Mouse (Mus musculus) yolk sac, embryonic 10.5 days (tissue): Measurements from ENCODE around the gene Bcl11a.

ENCODE experiments used
- DNase-seq: peaks from one replicate; pipeline ENCODE4 v3.0.0-alpha.2; 2017; ENCODE audit warnings: low spot score

Gene Bcl11a

DNA sequence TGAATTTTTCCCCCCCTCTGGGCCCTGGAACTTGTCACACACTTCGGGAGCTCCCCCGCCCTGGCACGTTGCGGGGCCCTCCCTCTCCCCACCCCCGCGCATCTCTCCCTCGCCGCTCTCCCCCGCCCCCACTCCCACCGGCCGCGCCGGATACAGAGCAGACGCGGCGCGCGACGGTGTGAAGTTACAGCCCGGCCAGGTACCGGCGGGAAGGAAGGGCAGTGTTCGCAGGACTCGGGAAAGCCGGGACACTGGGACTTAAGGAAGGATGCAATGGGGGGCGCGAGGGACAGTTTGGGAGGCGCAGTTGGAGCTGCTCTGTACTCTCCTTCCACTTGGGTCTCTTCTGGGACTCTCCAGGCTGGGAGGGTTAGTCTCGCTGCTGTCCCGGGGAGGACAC lies 2.7 kb downstream of the Bcl11a start:
- peak; percentile 38 for DNase-seq

DNA sequence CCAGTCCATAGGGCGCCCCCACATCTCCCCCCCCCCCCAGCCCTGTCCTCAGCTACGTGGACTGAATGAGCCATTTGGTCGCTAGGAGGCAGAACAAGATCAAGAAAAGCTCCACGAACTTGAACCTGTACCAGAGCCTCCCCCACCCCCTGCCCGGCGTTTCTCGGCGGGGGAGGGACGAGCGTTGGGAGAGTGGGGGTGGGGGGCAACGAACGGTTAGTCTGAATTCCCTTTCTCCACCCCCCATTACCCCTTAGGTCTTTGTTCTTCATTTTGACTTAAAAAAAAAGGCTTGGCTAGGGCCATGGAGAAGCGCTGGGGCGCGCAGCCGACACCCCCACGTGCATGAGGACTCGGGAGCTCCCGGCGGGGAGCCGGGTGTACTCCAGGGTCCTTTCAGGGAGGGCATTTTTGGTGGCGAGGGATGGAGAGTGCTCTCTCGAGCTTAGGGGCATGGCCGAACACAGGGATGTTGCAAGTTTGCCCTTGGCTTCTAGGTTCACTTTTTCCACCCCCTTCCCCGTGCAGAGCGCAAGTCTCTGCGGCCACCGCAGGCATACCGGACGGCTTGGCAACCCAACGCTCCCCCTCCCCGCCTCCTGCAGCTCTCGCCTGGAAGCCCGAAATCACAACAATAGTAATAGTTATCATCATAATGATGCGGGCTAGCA lies 3.3 kb downstream of the Bcl11a start:
- DNase-seq, result peak; percentile 58

DNA sequence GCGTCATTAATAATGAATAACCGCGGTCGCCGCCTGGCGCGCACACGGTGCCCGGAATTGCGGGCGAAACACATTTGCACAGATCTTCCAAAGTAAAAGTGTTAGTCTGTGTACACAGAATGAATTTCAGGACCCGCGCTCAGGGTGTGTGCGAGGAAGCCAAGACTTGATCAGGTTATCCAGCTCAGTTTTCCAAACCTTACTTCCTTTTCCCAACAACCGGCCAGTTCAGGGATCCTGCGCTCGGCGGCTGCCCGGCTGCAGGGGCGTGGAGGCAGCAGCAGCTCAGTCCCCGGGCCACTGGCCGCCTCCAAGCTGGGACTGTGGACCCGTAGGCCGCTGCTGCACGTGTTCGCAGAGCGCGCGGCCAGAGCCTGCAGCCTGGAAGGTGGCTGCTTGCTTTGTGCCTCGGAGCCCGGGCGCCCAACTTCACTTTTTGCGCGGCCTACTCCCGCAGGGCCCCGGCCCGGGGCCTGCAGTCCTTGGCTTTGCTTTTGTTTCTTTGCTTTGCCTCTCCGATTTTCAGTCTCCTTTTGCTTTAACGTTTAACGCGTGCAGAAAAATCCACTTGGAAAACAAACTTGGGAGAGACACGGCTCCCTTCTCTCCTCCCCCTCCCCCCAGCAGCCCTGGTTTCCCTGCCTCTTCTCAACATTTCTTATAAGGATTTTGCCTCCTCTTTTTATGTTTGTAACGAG lies 4.0 kb downstream of the Bcl11a start:
- peak; percentile 62 for DNase-seq

DNA sequence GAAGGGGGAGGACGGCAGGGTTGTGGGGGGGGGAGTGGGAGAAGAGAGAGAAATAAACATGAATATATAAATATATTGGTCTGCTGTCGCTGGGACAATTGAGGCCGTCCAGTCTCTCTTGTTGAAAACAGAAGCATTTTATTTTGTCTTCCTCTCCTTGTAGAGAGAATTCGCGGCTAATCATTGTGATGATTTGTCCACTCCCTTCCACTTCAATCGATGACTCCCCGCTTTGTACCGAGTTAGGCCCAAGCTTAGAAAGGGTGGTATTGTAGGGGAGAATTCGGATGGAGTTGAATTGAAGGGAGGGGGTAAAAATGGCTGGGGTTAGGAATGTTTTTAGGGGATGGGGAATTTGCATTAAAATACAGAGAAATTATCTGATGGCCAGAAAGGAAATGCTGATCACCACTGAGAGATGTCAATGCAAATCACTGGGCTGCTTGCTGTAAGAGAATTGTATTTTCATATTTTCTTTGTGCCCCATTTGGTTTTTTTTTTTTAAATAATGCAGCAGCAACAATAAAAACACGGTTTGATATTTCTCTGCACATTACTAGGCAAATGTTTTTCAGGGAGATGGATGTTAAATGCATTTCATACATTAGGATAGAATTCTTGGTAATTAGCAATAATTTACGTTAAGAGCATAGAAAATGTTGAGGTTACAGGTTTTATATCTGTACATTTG lies 4.7 kb downstream of the Bcl11a start:
- no peak for DNase-seq

DNA sequence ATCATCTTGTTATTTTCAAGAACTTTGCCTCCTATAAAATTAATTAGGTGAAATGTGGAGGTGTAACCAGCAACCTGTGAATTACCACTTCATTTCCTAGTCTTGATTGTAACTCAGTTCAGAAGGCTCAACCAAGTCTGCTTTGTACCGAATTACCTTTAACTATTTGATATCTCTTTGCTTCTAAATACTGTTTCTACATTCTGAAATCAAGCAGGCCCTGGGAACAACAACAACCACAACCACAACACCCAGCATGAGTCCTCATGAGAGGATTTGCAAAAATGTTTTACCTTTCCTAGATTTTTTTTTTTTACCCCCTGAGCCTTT lies 5.2 kb downstream of the Bcl11a start:
- no peak for DNase-seq

DNA sequence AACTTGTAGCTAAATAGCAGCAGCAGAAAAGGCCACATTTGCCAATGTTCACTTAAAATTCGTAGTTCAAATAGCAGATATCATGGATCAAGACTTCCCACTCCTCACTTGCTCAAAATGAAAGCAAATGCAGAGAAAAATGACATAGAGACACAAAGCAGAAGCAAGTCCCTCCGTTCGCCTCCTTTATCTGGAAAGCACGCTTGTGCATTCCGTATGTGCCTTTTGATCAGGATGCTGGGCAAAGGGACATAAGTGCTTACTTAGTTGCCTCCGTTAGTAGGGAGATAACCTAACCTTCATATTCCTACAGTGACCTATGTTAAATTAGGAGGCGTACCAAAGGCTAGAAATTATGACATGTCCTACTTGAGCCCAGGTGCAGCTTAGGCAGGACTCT lies 5.6 kb downstream of the Bcl11a start:
- no peak for DNase-seq

DNA sequence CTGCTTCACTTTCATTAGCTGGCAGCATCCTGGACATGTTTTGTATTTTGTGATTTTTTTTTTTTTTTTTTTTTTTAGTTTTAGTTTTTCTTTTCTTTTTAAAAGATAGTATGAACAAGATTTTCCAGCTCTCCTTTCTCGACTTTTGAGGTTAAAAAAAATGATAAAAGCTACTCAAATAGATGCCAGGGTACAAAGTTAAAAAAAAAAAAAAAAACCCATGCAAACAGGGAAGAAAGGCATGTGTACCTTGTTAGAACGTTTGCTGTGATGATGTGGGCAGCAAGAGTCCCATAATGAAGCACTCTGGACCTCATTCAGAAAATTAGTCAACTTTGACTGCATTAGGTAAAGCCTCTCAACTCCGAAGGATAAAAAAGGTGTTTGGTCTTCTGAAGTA lies 6.2 kb downstream of the Bcl11a start:
- DNase-seq, result no peak

DNA sequence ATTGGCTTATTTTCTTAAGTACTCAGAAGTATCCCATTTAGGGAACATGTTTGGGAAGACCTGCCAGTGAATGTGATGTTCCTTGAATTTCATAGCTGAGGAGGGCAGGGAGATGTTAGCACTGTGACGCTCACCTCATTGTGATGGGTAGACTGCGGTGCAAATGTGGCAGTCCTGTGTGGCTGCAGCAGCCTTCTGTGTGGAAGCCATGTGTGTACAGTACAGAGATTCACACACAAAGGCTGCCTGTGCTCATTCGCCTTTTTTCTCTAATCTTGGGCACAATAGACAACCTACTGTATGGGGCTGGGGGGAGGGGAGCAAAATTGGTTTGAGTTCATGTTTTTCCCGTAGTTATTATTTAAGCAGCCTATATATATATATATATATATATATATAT lies 6.7 kb downstream of the Bcl11a start:
- DNase-seq, result no peak

DNA sequence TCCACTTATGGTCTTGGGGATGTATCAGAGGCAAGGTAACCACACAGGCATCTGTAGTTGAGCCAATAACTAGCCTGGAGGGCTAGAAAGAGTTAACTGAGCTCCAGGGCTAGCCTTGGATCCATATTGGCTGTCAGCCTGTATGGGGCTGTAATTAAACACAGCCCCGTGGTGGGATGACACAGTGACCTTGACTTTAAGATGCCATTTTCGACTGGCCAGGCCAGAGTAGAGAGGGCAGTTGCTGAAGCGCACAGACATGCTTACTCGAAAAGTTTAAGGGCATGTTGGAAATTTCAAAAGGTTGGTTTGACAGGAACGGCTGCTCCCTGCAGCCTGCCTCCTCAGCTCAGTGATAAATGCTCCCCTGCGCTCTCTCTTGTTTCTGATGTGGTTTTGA lies 8.1 kb downstream of the Bcl11a start:
- DNase-seq, result no peak

DNA sequence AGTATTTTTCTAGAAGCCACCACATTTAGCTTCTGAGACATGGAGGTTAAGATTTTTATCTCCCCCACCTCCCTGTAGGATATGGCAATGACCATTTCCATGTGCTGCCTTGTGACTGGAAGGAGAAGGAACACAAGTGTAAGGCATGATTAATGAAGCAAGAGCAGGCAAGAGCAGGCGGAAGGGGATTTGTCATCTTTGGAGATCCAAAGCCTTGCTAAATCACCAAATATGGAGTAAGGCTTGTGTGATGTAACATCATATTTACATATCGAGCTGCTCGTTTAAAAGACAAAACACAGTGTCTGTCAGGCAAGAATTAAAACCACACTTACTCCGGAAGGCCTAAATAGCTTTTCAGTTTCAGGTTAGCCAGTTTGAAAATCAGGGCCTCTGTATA lies 9.2 kb downstream of the Bcl11a start:
- no peak for DNase-seq

DNA sequence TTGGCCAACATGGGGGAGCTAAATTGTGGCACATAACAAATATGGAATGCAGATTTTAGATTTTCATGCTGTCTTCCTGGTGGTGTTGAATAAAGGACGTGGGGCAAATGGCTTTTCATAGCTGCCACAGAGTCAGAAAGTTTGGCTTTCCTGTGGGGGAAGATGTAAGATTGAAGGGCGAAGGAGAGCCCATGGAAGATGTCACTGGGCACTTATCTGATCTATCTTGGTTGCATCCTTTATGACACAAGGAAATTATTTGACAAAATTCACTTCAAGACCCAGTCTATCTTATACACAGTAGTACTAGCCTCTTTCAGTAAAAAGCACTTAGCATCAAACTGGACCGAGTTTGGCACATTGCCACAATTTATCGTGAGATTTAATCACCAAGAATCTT lies 12.6 kb downstream of the Bcl11a start:
- no peak for DNase-seq

DNA sequence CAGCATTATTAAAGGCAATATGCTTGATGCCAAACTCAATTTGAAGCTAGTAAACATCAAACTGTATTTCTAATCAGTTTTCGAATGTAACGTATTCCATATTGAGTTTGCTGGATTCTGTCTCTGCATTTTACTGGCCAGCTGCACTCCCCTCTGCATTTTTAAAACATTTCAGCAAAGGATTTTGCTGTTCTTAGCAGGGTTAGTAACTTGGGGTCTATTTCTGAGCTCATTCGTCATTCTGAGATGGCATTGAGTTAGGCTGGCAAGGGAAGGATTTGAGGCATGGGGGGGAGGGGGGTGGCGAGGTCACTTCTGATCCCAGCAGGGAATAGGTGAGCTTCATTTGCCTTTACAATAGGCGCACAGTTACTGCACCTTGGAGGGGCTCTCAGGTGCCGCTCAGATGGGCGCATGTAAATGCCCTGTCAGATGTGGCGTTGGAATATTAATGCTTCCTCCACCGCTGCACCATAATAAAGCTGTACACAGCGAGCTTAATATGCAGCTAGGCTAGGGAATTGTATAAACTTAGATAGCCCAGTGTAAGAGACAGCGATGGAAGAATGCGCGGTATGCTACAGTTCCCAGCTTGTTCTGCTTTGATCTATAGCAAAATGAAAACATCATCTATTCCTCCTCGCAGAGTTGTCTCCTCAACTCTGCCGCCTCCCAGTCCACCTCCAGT lies 13.7 kb downstream of the Bcl11a start:
- DNase-seq, result no peak

DNA sequence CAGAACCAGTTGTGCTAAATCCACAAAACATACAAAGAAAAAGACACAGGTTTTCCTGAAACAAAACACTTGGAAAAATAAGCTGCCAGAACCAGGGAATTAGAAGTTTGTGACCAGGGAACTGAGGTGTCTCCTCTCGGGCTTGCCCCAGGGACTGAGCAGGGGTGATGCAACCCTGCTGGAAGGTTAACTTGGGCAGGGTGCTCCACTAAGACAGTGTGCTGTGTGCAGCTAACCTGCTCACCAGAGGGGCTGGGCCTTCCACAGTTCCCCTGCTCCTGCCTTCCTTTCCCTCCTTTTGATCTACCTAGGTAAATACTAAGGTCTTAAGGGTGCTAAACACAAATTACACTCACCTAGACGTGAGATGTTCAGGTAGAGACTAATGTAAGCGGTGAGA lies 14.8 kb downstream of the Bcl11a start:
- DNase-seq, result no peak

DNA sequence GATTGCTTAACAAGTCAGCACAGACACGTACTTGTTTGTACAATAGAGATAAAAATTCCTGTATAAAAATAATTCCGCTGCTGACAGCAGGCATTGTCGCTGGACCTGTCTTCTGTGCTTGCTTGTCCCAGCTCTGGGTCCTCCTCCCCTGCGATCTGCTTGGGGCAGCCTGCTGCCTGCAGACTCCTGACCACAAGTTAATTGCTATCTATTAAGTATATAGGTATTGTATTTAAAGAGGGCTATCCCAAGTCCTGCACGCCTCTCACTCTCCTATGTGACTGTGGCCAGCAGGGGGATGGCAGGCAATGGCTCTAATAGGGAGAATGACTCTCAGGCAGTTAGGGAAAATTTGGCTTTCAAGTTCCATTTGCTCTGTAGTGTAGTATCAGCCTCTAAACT lies 16.2 kb downstream of the Bcl11a start:
- no peak for DNase-seq

DNA sequence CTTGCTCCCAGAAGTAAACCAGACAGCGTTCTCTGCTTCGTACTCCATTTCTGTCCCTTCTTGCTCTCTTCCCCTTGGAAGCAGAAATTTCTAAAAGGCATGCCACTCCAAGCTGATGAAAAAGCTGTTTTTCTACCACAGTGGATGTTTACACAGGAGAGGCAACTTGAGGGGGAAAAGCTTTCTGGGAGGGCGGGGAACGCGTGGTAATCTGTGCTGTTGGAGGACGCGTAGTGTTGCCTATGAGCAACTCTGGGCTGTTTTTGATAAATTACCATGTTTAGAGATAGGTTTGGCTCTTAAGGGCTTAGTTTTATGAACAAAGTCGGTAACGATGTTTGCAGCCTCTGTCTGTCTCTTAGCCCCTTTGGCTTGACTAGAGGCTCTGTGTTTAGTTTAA lies 17.4 kb downstream of the Bcl11a start:
- no peak for DNase-seq

DNA sequence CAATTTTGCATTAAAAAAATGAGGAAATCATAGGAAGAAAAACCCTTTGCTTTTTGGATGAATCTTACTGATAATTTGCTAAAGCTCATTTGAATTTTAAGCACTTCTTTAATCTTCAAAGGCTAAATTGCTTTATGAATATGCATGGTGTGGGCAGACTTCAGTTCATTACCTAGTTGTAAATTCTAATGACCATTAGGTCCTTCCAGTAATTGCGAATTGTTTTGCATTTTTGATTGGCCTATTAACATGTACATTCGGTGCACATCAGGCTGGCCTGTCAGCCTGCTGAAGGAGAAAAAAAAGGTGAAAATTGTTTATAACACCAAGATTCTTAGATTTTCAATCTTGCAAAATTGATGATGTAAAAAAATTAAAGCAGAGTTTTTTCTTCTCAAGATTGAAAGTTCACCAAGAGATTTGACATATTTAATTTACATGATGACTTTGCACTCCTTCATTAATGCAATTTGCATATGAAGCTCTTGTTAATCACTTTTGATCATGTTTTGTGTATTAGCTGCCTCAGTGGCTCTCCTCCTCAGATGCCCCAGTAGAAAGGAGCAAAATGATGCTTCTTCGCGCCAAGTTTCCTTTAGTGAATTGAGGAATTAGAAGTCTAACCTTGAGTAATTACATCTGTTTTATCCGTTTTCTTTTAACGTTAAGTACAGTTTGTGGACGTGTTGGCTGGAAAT lies 17.9 kb downstream of the Bcl11a start:
- no peak for DNase-seq

DNA sequence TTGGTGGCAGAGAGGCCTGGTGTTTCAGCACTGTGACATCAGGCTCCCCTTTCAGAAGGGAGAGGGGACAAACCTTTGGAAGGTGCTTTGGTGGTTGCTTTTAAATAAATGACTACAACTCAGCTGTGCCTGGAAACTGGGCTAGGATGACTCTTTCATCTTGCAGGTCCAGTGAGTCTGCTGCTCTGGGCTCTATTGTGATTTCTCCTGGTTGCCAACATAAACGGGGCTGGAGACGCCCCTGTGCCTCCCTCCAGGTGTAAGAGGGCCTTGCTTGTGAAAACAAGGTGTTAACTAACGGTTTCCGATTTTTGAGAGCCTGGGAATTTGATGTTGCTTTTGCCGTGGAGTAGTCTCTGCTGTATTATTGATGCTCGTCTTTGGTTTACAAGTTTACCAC lies 18.6 kb downstream of the Bcl11a start:
- DNase-seq, result no peak

DNA sequence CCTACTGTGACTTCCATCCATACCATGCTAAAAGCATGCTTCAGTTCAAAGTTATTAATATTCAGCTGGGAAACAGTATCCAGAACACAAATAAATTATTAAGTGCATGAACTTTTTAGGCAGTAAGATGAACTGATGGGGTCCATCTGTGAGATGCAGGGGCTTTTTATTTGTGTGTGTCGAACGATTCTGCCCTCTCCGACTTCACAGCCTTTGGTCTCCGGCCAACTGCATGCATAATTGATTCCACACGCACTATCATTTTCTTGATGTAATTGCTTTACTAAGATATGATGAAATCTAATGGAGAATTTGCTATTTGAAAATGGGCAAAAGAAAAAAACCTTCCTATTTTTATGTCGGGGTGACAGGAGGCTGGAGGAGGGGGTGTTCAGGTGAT lies 19.2 kb downstream of the Bcl11a start:
- no peak for DNase-seq

DNA sequence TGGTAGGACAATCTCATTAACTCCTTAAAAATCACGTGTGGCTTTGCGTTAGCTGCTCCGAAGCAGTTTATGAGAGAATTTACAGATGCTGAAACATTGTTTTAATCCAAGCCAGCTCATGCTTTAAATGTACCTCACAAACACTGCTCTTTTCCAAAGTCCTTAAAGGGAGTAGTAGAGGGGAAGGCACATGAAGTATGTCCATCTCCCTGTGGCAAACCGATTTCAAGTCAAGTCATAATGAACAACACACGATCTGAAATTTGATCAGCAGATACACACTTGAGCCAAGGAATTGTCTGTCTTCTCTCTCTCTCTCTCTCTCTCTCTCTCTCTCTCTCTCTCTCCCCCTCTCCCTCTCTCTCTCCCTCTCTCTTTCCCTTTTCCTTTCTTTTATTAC lies 20.2 kb downstream of the Bcl11a start:
- DNase-seq, result no peak

DNA sequence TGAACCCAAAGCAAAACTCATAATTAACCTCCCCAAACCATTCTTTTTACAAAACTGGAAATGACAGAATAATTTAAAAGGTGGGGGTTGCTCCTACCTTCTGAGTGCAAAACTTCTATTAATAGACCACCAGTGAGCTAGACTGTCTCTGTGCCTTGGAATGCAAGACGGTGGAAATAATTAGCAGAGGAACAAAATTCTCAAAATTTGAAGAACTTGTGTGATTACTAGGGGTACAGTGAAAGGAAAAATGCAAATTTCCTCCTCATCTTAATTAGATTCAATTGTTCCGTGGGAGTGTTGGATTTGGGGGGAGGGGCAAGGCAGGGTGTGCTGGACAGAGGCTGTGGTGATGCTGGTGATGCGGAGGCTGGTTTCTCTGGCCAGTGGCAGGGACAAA lies 20.8 kb downstream of the Bcl11a start:
- no peak for DNase-seq

DNA sequence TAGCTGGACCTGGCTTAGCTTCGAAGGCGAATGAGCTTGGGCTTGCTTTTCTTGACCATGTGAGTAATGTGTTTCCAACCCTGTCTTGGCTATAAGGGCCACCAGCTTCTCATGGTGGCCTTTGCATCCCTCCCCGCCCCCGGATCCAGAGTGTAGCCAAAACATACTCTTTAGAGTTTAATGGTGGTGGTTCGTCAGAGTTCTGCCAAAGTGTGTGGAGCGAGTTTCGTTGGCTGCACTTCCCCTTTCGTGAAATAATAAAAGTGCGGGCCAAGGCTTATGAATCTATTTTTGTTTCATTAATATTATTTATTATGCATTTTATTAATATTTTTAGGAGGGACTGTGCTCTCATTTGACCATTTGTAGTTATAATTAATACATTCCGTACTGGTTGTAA lies 21.4 kb downstream of the Bcl11a start:
- DNase-seq, result no peak

DNA sequence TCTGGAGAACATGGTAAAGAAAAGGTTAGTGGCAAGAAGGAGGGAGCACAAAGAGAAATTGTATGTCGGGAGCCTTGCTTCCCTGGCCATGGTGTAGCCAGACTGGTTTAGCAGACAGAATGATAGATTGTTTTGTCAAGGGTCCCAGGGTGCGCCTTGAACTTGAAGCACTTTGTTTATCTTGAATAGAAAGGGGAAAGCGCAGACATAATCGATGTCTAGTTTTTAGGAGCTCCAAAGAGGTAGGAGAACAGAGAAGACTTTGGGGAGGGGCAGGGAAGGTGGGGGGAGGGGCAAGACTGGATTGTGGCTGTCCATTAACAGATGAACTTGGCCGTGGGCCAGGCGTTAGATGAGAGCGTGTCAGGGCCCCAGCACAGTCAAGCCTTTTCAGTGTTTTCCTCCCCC lies 22.0 kb downstream of the Bcl11a start:
- no peak for DNase-seq
